Mouse (Mus musculus) cerebellum, postnatal 4 days (tissue): ENCODE results near the gene Hoxb1.
A peak's percentile ranks its signal among the peaks of the same experiment; 100 is the strongest.

Experiments used
- DNase-seq, 2 experiments: peaks; one replicate each; pipeline ENCODE4 v3.0.0; 2022; ENCODE audit warnings: low spot score in 2 of 2, mixed read lengths in 1 of 2

The Hoxb1 gene

GRCm38 (mm10) chr11:96404016-96404604 is 38.6 kb downstream of the Hoxb1 start:
- no peak for DNase-seq

DNA sequence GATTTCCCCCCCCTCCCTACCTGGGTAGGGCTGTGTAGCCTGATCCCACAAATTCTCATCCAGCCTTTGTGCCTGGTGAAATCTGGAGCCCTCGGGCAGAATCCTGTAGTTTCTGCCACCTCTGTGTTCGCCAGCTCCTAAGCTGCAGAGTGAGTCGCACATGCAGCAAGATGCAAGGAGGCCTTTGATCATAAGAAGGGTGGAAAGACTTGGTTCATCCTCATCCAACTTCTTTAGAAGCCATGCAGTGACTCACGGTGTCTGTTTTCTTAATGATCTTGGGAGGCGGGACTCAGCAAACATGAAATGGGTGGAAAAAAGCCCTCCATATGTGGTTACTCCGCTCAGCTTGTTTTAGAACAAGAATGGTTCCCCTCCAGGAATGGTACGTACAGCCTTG is 39.3 kb downstream of the Hoxb1 start:
- DNase-seq = no peak

DNA sequence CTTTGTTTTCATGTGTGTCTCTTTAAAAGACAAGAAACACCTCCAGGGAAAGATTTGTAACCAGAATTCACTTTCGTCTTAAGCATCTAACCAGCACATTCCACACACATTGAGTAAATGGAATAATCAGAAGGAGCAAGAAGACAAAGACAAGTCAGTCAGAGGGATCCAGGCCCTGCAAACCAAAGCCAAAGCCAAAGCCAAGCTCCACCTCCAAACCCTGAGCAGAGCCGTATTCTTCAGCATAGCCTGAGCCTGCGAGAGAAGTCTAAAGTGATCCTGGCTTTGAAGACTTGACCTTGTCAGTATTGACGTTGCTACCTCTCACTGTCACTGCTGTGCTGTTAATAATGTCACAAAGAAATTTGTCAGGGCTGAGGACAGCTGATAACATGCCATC is 40.0 kb downstream of the Hoxb1 start:
- DNase-seq = no peak

DNA sequence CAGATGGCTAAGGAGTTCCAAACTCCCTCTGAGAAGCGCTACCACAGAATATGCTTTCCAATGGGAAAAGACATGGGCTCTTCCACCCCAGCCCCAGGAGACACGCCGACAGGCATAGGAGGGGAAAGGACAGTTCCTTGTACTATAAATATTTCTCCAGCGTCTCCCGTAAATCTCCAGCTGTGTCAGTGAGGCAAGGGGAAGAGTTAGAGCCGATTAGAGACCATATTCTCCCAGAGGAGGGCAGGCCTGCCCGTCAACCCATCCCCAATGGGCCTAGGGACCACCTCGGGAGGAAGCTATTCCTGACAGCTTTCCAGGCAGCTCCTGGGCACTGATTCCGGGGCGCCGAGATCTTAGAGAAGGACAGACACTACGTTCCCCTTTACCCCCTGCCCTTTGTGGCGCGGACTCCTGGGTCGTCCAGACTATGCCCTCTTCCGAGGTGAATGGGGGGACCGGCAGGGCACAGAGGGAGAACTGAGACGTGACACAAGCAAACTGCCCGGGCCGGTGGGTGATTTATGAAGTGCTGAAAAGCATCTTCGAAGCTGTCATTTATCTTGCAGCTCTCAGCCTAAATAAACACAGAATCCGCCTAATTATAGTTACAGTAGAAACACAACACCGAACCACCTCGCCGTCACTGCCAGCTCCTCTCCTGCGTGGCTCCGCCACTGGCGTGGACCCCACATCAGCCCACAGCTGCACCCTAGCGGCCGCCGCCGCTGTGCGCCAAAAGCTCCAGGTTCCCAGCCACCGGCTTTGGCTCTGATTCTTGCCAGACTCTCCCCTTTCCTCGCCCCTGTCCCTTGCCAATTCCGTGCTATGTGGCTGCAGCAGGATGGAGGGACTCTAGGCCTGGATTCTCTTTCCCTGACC is 41.9 kb downstream of the Hoxb1 start:
- DNase-seq = peak; percentile 35 to 36

DNA sequence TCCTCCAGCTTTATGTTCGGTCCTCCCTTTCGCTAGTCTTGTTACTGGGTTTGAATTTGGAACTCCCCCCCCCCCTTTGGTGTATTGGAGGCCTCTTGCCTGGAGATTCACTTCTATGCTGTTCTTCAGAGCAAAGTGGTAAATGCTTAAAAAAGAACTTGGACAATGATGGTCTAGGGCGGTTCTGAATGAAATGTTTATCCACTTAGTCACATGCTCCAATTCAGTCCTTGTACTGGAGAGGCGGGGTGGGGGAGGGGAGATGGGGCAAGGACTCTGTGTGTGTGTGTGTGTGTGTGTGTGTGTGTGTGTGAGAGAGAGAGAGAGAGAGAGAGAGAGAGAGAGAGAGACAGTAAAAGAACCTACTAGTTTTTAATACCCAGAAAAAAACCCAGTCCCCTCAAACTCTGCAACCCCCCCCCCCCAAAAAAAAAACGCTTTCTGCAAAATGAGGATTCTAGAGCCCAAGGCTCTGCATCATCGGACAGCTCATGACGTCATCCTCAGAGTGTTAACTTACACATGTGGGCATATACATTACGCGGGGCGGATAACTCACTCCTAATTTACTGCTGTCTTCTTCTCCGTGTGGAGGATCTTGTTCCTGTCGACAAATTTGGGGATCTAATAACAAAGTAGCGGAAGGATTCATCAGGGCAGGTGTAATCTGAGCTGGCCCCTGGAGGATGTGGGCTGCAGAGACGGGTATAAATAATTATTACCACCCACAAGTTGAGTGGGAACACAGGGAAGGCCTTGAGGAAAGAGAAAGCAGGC is 42.9 kb downstream of the Hoxb1 start:
- no peak for DNase-seq

GRCm38 (mm10) chr11:96411019-96411418 is 45.5 kb downstream of the Hoxb1 start:
- no peak for DNase-seq

- no peak for DNase-seq
Observed at GRCm38 (mm10) chr11:96411934-96412333, 46.4 kb downstream of the Hoxb1 start.

GRCm38 (mm10) chr11:96412941-96413491 is 47.5 kb downstream of the Hoxb1 start:
- no peak for DNase-seq

DNA sequence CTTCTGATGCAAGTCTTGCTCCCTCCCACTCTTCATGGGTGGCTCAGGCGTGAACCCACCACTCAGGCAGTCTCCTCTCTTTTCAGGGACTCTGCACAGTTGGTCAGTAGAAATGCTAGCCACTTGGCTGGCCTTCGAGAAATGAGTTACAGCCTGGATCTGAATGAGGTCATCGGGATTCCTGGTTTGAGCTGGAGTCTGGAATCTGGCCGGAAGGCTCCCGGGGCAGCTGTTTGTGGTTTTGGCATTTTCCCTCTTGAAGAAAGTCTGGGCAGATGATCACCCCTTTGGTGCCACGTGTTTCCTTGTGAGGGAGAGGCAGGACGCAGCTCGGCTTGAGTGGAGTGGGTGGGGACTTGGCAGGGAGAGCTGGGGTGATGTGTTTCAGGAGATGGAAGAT is 48.0 kb downstream of the Hoxb1 start:
- peak in 1 of 2 experiments; percentile 13 for DNase-seq

DNA sequence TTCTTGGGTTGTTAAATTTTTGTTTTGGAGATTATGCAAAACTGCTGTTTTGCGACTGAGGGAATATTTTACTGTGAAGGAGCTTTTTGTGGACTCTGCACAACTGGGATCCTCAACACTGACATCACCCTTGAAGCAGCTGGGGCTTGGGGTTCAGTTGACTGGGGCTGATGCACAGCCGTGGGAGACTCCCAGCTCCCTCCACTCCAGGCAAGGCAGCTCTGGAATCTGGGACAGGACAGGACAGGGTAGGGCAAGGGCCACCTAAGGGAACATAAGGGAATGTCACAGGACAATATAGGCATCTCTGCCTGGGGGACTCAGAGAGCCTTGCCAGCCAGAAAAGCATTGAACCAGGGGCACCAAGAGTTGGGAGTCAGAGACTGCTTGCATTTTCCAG is 48.5 kb downstream of the Hoxb1 start:
- no peak for DNase-seq
